Mouse (Mus musculus) forebrain, embryonic 15.5 days (tissue): ENCODE results near the gene Fgfr1op. TPM values are rescaled to one million over a fixed set of nuclear protein-coding genes. Genes with fewer than 3 reads are reported as not detected.

Experiments used
- ATAC-seq: fragments of 200-750 bp; cut with Nextera tagmentation; replicated peaks from 2 replicates; pipeline ENCODE4 v1.8.0; 2017; ENCODE audit warnings: mild to moderate bottlenecking, moderate TSS enrichment, moderate library complexity
- H3K27ac ChIP-seq: fragments of 300-500 bp; sonication (generic); replicated peaks from 2 replicates; pipeline ENCODE4 v1.5.1; 2015; ENCODE audit warnings: mild to moderate bottlenecking, inconsistent platforms
- H3K27me3 ChIP-seq: fragments of 300-500 bp; sonication (generic); 2 replicates; pipeline ENCODE4 v1.6.1; 2015; ENCODE audit warnings: inconsistent platforms
- H3K36me3 ChIP-seq: fragments of 300-500 bp; sonication (generic); 2 replicates; pipeline ENCODE4 v1.6.1; 2015; ENCODE audit warnings: mild to moderate bottlenecking, inconsistent platforms
- H3K4me1 ChIP-seq: fragments of 300-500 bp; sonication (generic); 2 replicates; pipeline ENCODE4 v1.6.1; 2015; ENCODE audit warnings: inconsistent platforms
- H3K4me2 ChIP-seq: fragments of 300-500 bp; sonication (generic); replicated peaks from 2 replicates; pipeline ENCODE4 v1.6.1; 2015; ENCODE audit warnings: mild to moderate bottlenecking, inconsistent platforms
- H3K4me3 ChIP-seq: fragments of 300-500 bp; sonication (generic); 2 replicates; pipeline ENCODE4 v1.5.1; 2015; ENCODE audit warnings: mild to moderate bottlenecking, inconsistent platforms
- H3K9ac ChIP-seq: fragments of 300-500 bp; sonication (generic); replicated peaks from 2 replicates; pipeline ENCODE4 v1.6.1; 2015; ENCODE audit warnings: mild to moderate bottlenecking, inconsistent platforms
- H3K9me3 ChIP-seq: fragments of 300-500 bp; sonication (generic); 2 replicates; pipeline ENCODE4 v1.6.1; 2016; ENCODE audit warnings: inconsistent platforms
- WGBS: fragments of 180-500 bp; shearing (Covaris S2); methylation state at CpG from one replicate; pipeline ENCODE4 v1.1.7; 2015; ENCODE audit warnings: mixed read lengths; 5-methylcytosine and 5-hydroxymethylcytosine counted together
- polyA plus RNA-seq: library from polyadenylated mRNA; unstranded; fragments of >200 nt; fragmentation: Nextera tagmentation; extraction: Ambion mirVana; gene quantifications from 2 replicates; pipeline ENCODE4 v1.2.1, GENCODE M21; 2015

Fgfr1op gene
- polyA plus RNA-seq, 1 experiment from 2014 or later = 27.2 TPM

DNA sequence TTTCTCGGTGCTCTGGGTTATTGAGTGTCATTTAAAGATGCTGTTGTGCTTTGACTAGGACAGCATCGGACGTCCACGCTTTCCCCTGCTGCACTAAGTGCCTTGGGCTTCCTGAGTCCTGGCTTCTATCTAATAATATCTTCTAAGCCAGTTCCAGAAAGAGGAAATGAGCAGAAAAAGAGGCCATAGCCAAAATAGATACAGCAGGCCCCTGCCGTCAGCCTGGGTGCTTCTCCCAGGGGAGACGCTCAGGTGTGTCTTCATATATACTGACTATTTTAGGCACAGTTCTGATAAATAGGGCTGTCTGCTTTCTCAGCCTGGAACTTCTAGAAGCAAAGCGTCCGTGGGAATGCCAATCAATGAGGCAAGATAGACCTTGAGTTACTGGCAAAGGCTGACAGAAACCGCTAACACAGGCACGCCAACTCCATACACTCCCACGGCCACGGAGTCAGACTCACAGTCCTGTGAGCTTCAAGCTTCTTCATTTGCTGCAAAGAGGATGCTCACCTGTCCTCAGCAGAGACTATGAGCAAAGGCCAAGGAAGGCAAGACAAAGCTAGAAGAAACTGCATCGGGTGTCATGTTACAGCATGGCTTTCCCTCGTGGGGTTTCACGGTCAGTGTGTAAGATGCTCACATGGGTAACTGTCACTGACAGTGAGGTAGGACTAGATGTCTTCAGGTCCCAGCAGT, 72.9 kb downstream of the Fgfr1op start:
- Histone ChIP-seq H3K4me1 (no peaks in the 10 kb centered on the region), H3K36me3 (no peaks in the 10 kb centered on the region), H3K9me3 (no peaks in the 10 kb centered on the region), H3K4me3 (no peak overlapping the region), H3K27me3 (no peaks in the 10 kb centered on the region), H3K4me2 (no peak overlapping the region), H3K27ac (no peak overlapping the region), H3K9ac (no peak overlapping the region)
- no peak for ATAC-seq
- 83% methylated on average over 15 of the region's 15 CpGs for WGBS

DNA sequence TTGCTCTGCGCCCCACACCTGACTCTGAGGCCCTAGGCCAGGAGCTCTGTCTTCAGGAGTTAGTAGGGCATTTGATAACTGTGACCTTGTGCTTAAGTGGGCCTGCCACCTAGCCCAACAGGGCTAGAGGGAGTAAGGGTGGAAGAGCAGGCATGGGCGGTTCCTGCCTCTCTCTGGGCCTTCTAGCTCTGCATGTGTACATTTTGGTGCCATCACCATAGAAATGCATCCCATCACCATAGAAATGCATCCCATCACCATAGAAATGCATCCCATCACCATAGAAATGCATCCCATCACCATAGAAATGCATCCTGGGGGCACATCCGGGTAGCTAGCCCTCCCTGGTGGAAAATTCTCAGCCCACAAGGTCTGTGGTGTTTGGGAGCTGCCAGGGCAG, 74.3 kb downstream of the Fgfr1op start:
- Histone ChIP-seq H3K4me1 (no peaks in the 10 kb centered on the region), H3K27me3 (no peaks in the 10 kb centered on the region), H3K36me3 (no peaks in the 10 kb centered on the region), H3K27ac (no peak overlapping the region), H3K9me3 (no peaks in the 10 kb centered on the region), H3K4me2 (no peak overlapping the region), H3K4me3 (no peak overlapping the region), H3K9ac (no peak overlapping the region)
- 75% methylated on average over 3 of the region's 3 CpGs for WGBS
- no peak for ATAC-seq

DNA sequence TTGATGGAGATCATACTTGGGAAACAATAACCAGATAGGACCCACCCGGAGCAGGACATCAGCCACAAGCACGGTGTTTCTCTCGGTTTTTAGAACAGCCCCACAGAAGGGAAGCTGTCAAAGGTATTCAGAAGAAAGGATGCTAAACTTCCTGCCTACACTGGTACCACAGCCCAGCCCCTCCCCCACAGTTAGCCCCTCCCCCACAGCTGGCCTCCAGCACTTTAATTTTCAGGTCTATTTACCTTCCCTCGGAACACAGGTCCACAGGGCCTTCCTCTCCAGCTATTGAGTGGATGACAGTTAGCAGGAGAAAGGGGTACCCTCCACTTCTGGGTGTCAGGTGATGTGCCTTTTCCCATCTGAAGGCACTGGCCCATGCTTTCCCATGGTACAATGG, 75.2 kb downstream of the Fgfr1op start:
- no peak overlapping the region for H3K4me2 ChIP-seq
- H3K4me1 ChIP-seq = no peaks in the 10 kb centered on the region
- no peaks in the 10 kb centered on the region for H3K27me3 ChIP-seq
- H3K4me3 ChIP-seq = no peak overlapping the region
- no peaks in the 10 kb centered on the region for H3K9me3 ChIP-seq
- 74% methylated on average over 4 of the region's 4 CpGs for WGBS
- H3K27ac ChIP-seq = no peak overlapping the region
- H3K36me3 ChIP-seq = no peaks in the 10 kb centered on the region
- ATAC-seq = no peak
- no peak overlapping the region for H3K9ac ChIP-seq

DNA sequence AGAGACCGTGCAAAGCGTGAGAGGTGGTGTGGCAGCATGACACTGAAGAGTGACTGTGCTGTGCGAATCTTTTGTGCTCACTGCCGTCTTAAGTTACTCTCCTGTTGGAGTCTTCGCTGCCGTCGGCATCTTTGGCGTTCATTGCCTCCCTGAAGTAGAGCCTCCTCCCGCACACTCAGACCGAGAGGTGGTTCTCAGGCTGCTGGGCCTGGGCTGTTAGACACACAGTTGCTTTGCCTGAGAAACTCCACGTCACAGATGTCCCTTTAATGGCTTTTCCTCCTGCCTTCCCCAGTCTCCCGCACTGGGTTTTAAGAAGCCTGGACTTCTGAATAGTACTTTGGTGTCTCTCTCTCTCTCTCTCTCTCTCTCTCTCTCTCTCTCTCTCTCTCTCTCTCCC, 76.3 kb downstream of the Fgfr1op start:
- Histone ChIP-seq H3K27me3 (no peaks in the 10 kb centered on the region), H3K36me3 (no peaks in the 10 kb centered on the region), H3K4me1 (no peaks in the 10 kb centered on the region), H3K4me2 (no peak overlapping the region), H3K4me3 (no peak overlapping the region), H3K9me3 (no peaks in the 10 kb centered on the region), H3K27ac (no peak overlapping the region), H3K9ac (no peak overlapping the region)
- 76% methylated on average over 12 of the region's 12 CpGs for WGBS
- ATAC-seq = no peak

DNA sequence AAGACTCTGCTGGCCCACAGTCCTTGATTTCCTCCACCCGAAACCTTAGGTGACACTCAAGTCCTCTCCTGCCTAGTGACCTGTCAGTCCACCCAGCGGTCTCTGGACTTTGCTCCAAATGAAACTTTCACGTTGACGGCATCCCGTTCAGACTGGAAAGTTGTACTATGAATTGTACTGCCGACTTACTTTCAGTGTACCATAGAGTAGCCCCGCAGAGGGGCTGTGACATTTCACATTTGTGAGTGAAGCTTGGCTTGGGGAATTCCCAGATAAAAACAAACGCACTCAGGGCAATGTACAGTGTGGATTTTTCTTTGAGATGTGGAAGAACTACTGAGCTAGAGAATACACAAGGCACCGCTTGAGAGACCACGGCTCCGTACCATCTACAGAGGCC, 76.9 kb downstream of the Fgfr1op start:
- Histone ChIP-seq H3K9ac (no peak overlapping the region), H3K4me1 (no peaks in the 10 kb centered on the region), H3K27me3 (no peaks in the 10 kb centered on the region), H3K27ac (no peak overlapping the region), H3K36me3 (no peaks in the 10 kb centered on the region), H3K9me3 (no peaks in the 10 kb centered on the region), H3K4me3 (no peak overlapping the region), H3K4me2 (no peak overlapping the region)
- WGBS = 92% methylated on average over 11 of the region's 11 CpGs
- no peak for ATAC-seq

DNA sequence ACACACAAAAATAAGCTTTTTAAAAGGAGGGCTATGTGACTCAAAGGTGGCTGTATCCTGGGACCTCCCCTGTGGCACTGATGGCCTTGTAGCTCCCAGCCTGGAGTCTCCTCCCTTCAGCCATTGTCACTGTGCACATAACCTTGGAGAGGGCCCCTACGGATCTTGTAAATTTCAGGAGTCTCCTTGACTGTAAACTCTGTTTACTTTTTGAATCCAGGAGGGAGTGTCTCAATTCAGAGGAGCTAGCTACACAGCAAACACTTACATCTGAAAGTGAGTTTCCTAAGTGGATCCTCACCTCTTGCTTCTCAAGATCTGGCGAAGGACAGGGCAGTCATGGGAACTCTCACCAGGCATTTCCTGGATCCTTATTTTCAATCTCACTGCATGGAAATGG, 78.8 kb downstream of the Fgfr1op start:
- Histone ChIP-seq H3K9me3 (no peaks in the 10 kb centered on the region), H3K27ac (no peak overlapping the region), H3K4me3 (no peak overlapping the region), H3K4me2 (no peak overlapping the region), H3K36me3 (no peaks in the 10 kb centered on the region), H3K9ac (no peak overlapping the region), H3K4me1 (no peaks in the 10 kb centered on the region), H3K27me3 (no peaks in the 10 kb centered on the region)
- 83% methylated on average over 2 of the region's 2 CpGs for WGBS
- ATAC-seq = no peak

DNA sequence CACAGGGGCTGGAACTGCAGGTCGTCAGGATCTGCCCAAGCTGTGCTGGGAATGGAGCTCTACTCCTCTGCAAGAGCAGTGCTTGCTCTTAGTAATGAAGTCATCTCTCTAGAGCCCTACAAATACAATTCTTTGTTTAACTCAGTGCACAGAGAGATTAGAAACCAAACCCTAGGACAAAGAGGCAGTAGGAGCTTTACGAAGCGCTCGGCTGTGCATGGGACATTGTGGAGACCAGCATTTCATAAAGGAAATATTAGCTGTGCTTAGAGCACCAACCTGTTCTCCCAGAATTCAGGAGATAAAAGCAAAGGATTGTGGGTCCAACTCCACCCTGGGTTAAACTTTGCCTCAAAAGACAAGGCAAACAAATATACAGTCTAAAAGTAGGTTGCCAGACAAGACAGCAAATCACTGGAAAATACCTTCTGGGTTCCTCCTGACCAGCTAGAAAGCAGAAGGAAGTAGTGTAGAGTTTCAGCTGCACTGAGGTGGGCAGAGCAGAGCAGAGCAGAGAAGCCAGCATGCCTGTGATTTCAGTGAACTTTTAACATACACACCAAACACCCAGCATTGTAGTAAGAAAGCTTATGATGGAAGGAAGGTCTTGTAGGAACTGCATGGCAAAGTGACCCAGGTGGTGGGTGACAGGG, 80.9 kb downstream of the Fgfr1op start:
- Histone ChIP-seq H3K9me3 (no peaks in the 10 kb centered on the region), H3K4me3 (no peak overlapping the region), H3K27me3 (no peaks in the 10 kb centered on the region), H3K27ac (no peak overlapping the region), H3K36me3 (no peaks in the 10 kb centered on the region), H3K4me1 (no peaks in the 10 kb centered on the region), H3K9ac (no peak overlapping the region), H3K4me2 (no peak overlapping the region)
- WGBS = 65% methylated on average over 4 of the region's 4 CpGs
- no peak for ATAC-seq

Other genes with a start within 250 kb of the Fgfr1op start
- 0.36 and 0.41 TPM in 2 replicates for gene Tagap, start 239.5 kb upstream of the Fgfr1op start, polyA plus RNA-seq
- gene Rsph3a, start 219.9 kb upstream of the Fgfr1op start, polyA plus RNA-seq = 68.0 and 77.6 TPM in 2 replicates
- gene Gm49673, start 17.7 kb upstream of the Fgfr1op start, polyA plus RNA-seq = 0.14 and 0.48 TPM in 2 replicates
- gene Rnaset2a, start 17.4 kb upstream of the Fgfr1op start, polyA plus RNA-seq = 12.0 and 12.1 TPM in 2 replicates
- gene Ccr6, start 70.5 kb downstream of the Fgfr1op start, polyA plus RNA-seq = not detected in 2 replicates
- 303 and 312 TPM in 2 replicates for gene Mpc1, start 117.4 kb downstream of the Fgfr1op start, polyA plus RNA-seq
- 148 and 157 TPM in 2 replicates for gene Sft2d1, start 145.6 kb downstream of the Fgfr1op start, polyA plus RNA-seq
- gene Prr18, start 172.0 kb downstream of the Fgfr1op start, polyA plus RNA-seq = 11.5 and 12.8 TPM in 2 replicates
- gene T2, start 190.5 kb downstream of the Fgfr1op start, polyA plus RNA-seq = 0.51 and 0.63 TPM in 2 replicates